Mouse (Mus musculus): ENCODE results near the gene Grk5.

The Grk5 gene

DNA sequence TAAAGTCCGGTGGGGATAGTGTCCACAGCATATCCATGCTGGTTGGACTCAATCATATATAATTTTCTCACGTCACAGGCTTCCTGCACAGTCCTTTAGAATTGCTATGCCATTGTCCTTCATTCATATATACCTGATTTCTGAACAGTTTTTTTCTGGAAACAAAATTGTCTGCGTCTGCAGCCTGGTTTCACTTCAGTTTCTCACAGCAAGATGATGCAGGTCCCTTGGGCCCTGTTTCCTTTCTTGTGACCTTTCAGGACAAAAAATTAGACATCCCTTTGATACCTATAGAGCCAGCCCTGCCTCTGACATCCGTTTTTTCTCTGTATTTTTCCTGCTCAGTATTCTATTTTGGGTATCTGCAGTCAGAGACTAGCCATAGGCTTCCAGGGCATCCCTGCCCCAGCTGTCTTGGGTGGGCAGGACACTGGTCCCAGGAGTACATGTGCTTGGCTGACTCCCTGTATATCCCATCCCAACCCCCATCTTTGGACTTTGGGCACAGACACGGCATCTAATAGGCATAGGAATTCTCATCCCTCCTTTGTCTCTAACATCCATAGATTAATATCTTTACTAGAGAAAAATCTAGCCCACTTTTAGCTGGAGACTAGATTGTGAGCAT, 167.3 kb downstream of the Grk5 start:
- DNase-seq (ENCODE audit: low spot score in 2 of 2) = peak in 1 of 2 experiments; percentile 12

DNA sequence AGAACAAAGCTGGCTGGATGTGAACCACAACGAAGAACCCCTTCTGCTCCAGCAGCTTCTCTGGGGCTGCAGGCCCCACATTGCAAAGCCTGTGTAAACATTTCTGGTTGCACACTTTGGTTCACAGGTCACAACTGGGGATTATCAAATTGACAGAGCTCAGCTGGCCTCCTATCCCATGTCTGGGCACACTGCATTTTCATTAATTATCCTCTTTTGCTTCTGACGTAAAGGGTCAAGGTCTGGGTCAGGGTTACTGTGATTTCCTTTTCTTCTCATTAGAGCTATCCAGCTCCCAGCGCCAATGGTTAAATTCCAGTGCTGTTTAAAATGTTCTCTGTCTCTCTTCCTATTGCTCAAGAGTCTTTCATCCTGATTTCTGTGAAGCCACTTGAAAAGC, 168.0 kb downstream of the Grk5 start:
- DNase-seq (ENCODE audit: low spot score in 2 of 2) = no peak

DNA sequence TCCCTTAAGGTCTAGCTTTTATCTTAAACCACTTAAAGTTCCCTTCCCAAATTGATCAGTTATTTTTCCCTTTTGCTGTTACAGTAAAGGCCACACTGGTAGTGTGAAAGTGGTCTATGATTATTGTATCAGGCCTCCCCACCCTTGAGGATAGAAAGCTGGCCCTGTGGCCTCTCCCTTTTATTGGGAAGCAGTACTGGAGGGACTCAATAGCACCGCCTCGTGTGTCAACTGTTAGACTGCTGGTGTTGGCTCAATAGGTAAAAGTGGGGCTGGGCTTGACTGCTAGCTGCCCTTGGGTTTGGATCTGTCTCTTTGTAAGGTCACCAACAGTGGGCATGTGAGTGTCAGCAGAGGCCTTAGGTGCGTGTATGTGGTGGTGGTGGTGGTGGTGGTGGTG, 174.8 kb downstream of the Grk5 start:
- no peak for DNase-seq (ENCODE audit: low spot score in 2 of 2)

DNA sequence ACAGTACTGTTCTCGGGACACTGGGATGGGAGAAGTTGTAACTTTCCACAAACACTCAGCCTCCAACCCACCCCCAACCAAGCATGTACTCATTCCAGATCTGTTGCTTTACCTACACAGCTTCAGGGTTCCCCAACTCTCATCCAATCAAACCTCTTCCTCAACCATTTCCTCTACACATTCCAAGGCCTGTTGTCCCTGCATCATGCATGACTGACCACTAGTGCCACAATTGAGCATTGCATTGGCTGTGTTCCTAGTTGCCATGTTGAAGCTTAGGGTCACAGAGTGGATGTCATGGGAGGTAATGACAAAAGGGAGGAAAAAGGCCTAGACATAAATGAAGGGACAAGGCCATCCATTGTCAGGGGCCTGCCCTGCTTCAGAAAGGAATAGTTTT, 175.5 kb downstream of the Grk5 start:
- DNase-seq (ENCODE audit: low spot score in 2 of 2) = no peak

DNA sequence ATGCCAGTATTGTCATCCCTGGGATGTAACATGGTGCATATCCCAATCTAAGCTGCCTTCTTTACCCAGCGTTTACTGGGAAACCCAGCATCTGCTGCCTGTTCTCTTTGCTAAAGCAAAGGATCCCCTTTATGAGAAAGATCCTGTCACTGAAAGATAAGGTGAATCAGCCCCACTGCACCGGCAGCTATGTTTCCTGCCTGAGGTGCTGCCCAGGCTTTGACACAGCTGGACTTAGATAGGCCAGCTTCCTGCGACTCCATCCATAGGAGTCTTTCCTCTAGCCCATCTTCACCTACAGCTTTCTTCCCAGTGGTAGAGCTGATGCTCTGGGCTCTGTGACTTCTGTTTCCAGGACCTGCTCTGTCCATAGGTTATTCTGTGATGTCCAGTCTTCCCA, 189.1 kb downstream of the Grk5 start:
- no peak for DNase-seq (ENCODE audit: low spot score in 2 of 2)

DNA sequence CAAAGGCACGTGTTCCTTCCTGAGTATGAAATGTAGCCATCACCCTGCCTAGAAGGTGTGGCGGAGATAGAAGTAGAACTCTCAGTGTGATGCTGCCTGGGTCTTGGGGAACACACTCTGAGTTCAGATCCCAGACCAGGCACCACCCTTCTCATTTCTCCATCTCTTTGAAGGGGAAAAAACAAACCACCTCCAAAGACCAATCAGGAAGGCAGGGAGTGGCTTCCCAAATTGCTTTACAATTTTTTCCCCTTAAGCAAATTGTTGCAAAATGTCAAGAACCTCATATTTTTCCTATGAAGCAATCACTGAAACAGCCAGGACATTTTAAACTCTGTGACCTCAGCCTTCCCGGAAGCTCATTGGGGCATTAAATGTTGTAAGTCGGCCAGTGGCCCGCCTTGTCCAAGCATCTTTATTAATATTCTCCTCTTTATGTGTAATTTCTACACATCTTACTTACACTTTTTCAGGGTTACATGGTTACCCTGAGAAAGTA, 190.8 kb downstream of the Grk5 start:
- no peak for DNase-seq (ENCODE audit: low spot score in 2 of 2)

DNA sequence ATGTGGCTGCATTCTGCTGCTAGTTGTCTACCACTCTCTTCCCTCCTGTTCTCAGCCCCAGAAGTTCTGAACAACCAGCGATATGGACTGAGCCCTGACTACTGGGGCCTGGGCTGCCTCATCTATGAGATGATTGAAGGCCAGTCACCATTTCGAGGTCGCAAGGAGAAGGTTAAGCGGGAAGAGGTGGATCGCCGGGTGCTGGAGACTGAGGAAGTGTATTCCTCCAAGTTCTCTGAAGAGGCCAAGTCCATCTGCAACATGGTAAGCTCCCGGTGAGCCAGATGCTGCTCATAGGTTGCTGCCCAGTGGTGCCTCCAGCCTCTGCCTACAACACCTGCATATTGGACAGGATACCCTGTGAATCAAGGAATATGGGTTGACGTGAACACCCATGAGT, 193.5 kb downstream of the Grk5 start:
- no peak for DNase-seq (ENCODE audit: low spot score in 2 of 2)

DNA sequence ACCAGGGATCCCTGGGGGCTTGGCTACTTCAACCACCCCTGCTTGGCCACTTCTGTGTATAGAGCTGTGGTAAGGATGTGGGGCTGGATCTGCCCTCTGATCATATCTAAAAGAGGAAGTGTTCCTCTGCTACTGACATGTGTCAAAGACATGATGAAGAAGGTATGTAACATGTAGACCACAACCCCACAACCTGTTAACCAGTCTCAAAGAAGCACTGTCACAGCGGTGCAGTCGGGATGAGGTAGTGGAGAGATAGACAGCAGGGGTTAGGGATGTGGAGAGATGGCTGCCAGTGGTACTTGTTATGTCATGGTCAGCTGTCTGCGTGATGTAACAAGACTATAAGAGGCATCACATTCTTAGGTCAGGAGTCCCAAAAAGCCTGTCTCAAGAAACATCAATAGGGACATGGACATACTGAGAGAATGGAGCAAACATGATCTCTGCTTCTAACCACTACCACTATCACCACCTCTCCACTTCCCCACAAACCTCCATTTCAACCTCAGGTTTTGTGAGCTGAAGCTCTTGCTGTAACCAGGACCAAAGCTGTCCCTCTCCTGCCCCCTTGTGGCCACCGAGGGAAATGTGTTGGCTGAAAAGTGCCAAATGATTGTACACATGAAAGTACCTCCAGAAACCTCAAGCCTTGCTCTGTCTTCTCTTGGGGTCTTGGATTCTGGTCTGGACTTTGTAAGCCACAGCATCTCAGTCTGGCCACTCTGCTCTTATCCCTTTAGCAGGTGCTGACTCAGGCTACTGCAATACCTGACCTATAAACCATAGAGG, 194.8 kb downstream of the Grk5 start:
- DNase-seq (ENCODE audit: low spot score in 2 of 2) = peak; percentile 88 to 89

DNA sequence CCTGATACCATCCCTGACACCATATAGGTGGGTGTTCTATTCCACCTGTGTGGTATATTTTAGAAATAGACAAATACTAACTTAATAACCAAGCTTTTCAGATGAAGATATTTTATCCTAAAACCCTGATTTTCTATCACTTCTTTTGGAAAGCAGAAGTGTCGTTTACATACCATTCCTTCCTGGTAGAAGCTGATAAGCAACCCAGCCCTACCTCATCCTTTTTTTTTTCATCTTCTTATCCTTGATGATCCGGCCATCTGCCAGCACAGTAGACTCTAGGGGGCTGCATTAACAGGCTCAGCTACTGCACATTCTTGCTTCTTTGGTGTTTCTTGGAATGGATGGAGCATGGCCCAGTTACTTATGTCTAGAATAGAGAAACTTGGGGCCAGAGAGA, 195.7 kb downstream of the Grk5 start:
- DNase-seq (ENCODE audit: low spot score in 2 of 2) = no peak

DNA sequence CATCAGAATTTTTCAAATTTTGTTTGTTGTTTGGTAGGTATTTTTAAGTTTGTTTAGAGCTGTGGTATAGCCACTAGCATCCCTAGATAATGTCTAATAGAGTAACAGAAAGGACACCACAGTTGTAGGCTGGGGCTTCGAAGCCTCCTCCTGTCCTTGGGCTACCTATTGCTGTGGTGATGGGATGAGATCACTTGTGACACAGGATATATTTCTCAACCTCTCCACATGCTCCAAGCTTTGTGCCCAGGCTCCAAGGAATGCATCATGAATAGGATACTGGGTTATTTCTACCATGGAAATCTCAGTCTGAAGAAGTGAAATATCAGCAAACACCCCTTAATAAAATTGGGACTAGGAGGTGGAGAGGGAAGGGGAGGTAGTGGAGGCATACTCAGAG, 198.2 kb downstream of the Grk5 start:
- DNase-seq (ENCODE audit: low spot score in 2 of 2) = no peak

DNA sequence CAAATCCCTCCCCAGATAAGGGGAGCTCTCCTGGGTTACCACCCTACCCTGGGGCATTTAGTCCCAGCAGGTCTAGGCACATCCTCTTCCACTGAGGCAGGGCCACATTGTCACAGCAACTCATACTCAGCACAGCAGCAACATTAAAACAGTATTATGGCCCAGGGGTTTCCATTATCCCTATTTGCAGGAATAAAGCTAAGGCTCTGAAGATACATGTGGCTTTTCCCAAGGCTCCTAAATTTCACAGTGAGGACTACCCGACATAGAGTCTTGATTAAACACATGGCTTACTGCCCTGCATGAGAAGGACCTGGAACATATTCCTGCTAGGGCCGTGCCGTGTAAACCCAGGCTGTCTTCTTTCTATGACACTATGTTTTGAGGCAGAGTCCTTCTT, 199.5 kb downstream of the Grk5 start:
- no peak for DNase-seq (ENCODE audit: low spot score in 2 of 2)

DNA sequence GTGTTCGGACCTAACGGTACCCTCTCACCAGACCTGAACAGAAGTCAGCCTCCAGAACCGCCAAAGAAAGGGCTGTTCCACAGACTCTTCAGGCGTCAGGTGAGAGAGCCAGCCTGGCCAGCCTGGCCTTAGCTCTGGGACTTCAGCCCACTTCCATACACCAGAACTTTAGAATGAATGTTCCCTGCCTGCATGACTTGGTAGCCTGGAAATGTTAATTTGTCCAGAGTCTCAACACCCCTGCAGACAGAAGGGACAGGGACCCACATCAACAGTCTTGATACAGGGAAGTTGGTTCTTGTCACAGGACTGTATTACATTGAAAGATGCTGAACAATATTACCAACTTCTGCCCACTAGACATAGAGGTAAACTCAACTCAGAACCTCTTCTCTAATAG, 201.0 kb downstream of the Grk5 start:
- no peak for DNase-seq (ENCODE audit: low spot score in 2 of 2)

DNA sequence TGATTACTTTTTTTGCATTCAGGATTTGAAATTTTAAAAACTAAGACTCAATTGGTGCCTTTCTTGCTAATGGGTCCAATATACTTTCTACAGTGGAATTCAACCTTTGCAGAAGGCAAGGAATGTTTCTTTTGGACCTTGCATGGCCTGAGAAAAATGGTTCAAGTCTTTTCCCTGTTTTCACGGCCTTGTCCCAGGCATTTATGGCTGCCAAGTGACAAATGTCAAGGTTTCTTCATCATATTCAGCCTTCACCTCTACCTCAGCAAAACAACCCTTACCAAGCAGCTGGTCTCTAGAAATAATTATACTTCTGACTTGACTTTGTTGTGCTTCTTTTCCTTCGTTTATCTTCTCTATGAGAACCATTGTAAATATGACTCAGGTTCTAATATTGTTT, 207.2 kb downstream of the Grk5 start:
- no peak for DNase-seq (ENCODE audit: low spot score in 2 of 2)

DNA sequence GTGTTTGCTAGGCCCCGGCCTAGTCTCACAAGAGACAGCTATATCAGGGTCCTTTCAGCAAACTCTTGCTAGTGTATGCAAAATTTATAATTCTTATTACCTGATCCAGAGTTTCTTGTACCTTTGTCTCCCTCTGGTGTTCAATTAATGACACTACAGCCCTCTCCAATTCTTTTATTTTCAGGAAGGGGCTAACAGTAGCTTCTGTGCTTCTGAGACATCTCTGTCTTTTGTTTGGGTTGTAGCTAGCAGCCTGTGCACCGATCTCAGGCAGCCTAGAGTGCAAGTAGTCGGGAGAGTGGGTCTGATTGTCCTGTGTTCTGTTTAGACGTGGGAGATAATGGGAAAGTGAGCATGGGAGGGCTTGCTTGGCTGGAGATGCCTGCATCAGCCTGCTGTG, 208.2 kb downstream of the Grk5 start:
- DNase-seq (ENCODE audit: low spot score in 2 of 2) = peak; percentile 7 to 16

DNA sequence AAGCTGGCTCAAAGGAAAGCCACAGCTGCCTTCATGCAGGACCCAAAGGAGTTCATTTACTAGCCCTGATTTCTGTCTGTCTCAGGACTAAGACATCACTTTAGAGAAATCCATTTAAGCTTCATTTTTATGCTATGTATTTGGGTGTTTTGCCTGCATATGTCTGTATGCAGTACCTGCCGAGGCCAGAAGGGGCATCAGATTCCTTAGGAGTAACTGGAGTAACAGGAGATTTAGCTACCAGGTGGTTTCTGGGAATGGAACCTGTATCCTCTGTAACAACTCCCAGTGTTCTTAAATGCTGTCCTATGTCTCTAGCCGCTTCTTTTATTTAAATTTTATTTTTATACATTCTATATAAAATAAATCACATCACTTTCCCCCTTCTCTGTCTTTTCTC, 220.6 kb downstream of the Grk5 start:
- peak in 1 of 2 experiments; percentile 10 for DNase-seq (ENCODE audit: low spot score in 2 of 2)

DNA sequence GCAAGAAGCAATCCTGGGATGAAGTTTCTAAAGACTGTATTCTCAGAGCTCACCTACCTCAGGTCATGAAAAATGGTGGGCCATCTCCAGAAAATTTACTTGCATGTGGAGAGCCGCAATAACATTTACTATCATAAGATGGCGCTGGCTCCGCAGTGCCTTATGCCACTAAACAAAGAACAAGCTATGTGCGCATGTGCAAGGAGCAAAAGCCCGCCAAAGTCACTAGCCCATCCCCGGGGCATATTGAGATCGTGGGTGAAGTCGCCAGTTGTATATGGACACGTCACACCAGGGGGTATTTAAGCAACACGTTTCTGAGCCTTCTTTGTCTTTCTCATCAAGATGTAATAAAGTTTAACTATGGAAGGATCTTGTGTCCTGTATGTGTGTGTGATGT, 241.5 kb downstream of the Grk5 start:
- DNase-seq (ENCODE audit: low spot score in 2 of 2) = no peak

DNA sequence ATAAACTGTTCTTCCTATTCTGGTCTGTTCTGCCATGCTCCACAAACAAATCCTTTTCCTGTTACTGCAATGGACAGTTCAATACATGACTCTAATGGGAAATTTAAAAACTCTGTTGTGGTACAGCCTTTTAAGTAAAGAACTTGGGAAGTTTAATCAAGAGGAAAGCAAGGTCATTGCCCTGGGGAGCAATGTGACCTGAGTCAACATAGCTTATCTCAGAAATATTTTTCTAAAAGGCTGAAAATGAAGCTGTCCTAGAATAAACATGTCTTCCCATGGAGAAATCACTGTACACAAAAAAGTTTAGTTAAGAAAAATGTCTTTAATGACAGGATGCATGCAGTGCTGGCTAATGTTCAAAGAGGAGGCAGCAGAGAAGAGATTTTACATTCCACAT, 249.1 kb downstream of the Grk5 start:
- no peak for DNase-seq (ENCODE audit: low spot score in 2 of 2)

DNA sequence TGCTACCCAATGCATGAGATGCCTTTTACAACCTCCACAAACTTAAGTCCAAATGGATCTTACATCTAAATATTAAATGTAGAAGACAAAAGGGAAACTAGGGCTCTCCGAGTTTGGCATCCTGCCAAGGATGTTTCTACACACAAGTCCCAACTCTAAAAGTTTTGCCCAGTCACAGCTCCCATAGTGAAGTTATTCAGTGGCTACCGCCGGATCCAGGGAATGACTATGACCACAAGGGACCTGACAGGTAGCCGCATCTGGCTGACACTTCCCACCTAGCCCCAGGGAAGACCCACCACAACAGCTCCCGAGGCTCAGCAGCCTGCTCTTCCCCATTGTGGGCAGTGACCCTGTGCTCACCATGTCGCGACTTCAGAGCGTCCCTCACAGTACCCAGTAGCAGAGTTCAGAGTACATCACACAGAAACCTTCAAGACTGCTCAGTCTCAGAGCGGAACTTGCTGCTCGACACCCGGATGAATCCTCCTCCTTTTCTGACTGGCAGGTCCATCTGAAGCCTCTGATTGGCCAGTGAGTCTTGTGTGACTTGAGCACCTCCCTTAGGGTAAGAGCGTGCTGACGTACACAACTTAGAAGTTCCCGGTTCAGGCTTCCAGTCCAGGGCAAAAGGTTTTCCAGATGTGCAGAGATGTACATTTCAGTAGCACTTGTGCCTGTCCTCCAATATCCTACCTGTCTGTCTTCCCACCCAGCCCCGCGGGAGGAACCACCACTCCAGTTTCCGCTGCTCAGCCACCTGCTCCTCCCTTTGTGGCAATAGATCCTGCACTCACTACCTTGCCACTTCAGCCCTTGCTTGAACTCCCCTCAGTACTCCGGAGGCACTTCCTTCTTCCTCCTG, 251.0 kb downstream of the Grk5 start, which contains the start of gene Zfp950:
TSS of gene Zfp950 (minus strand) at position 499 of the 865 bp plus-strand sequence.
- peak; percentile 78 for DNase-seq (ENCODE audit: low spot score in 2 of 2)

DNA sequence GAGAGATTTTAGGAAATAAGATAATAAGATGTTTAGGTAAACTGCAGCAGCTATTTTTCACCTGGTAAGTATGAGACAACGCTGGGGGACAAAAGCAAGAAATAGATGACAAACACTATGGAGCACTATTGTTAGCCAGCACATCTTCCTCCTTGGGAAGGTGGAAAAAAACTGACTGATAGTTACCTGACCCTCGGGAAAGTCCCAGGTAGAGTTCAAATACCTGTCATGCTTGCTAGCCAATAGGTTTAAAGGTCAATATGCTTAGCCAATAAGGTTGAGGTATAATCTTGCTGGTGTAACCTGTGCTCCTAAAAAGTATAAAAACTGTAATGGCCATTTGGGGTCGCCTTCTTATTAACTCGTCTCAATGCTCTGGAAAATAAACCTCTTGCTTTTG, 251.8 kb downstream of the Grk5 start:
- no peak for DNase-seq (ENCODE audit: low spot score in 2 of 2)
